Mouse (Mus musculus) G1E (cell line): ENCODE data around the gene Apbb2.

Experiments
- CTCF ChIP-seq: IDR thresholded peaks from 2 replicates; pipeline ENCODE4 v1.5.1; 2012; ENCODE audit warnings: low read depth, low read length, inconsistent platforms, mixed read lengths
- GATA1 ChIP-seq: IDR thresholded peaks from 2 replicates; pipeline ENCODE4 v1.6.1; 2012; ENCODE audit warnings: borderline replicate concordance, low read length, inconsistent platforms, mixed read lengths

DNA sequence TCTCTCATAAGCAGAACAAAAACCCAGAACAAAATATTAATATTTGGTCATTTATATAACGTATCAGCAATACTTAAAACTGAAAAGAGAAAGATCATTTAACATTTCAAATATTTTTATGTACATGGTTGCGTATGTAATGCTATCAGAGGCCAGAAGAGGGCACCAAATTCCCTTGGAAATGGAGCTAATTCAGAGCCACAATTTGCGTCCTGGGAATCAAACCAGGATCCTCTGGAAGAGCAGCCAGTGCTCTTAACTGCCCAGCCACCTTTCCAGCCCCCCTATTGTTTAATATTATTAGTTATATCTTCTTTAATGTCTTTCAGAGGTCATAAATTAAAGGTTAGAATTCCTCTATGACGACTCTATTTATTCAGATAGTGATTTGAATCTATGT, 355.2 kb downstream of the Apbb2 start:
- no peak for TF ChIP-seq CTCF
- no peak for TF ChIP-seq GATA1
